Mouse (Mus musculus): Measurements from ENCODE around the gene Olfr1107. TPM values are rescaled to one million over a fixed set of nuclear protein-coding genes. Genes with fewer than 3 reads are reported as not detected.

Gene Olfr1107
- polyA plus RNA-seq (2016; fragmentation: Nextera tagmentation; extraction: Ambion mirVana): not detected in 2 replicates

DNA sequence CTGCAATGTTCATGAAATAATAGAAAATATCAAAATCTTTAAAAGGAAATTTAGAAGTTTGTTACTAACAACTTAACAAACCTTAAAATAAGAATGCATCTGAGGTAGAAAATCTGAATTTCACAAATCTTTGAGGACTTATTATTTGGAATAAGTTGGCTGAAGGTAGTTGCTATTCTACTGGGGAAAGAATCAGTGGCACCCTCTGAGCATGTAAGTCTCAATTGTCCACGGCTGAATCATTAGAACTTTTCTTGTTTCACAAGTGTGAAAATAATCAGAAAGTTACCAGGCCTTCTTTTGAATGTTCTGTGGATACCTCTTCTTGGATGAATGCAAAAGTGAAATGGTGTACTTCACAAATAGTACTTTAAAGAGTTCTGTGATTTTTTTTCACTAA lies at the start of gene Olfr1107:
TSS of gene Olfr1107 (minus strand) at position 101 of the 400 bp plus-strand sequence.
- Histone ChIP-seq H3K36me3 (no peaks in the 10 kb centered on the region), H3K9ac (replicated peaks) (no peak within 1 kb of the TSS), H3K27ac (no peak within 1 kb of the TSS), H3K4me2 (no peak within 1 kb of the TSS), H3K4me3 (replicated peaks) (no peak within 1 kb of the TSS), H3K27me3 (no peaks in the 10 kb centered on the region), H3K9me3 (no peaks in the 10 kb centered on the region), H3K4me1 (replicated peaks) (no peaks in the 10 kb centered on the region)
- no peak for ATAC-seq (ENCODE audit: insufficient number of reproducible peaks, insufficient read depth, low FRiP score, low TSS enrichment, low read depth)
- WGBS: 80% methylated on average over 1 of the region's 1 CpGs

DNA sequence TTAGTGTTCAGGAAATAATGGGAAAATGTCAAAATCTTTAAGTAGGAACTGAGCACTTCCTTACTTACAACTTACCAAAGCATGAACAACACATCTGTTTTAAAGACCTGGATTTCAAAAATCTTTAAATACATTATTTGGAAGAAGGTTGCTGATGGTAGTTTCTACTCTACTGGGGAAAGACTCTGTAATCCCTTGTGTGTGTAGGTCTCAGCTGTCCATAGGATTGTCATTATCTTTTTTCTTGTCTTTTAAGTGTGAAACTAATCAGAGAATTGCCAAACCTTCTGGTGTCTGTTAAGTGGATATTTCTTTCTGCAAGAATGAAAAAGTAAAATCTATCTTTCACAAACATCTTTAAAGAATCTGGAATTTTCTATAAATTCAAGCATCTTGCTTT lies 38.9 kb upstream of the Olfr1107 start, which contains the start of gene Olfr259:
TSS of gene Olfr259 (minus strand) at position 101 of the 400 bp plus-strand sequence.
- Histone ChIP-seq H3K4me3 (replicated peaks) (no peak within 1 kb of the TSS), H3K4me1 (replicated peaks) (no peaks in the 10 kb centered on the region), H3K9ac (replicated peaks) (no peak within 1 kb of the TSS), H3K9me3 (no peaks in the 10 kb centered on the region), H3K4me2 (no peak within 1 kb of the TSS), H3K36me3 (no peaks in the 10 kb centered on the region), H3K27ac (no peak within 1 kb of the TSS), H3K27me3 (no peaks in the 10 kb centered on the region)
- ATAC-seq (ENCODE audit: insufficient number of reproducible peaks, insufficient read depth, low FRiP score, low TSS enrichment, low read depth): no peak

DNA sequence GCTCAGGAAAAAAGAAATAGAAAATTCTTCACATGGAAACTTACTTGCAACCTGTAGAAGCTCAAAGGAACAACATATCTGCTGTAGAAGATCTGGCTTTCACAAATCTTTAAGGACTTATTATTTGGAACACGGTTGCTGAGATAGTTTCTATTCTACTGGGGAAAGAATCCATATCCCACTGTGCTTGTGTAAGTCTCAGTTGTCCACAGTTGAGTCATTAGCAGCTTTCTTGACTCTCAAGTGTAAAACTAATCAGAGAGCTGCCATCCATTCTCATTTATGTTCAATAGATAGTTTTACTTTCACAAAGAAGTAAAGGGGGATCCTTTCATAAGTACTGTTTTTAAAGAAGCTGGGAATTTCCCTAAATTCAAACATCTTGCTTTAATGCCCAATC lies 20.3 kb upstream of the Olfr1107 start, which contains the start of gene Olfr1109:
TSS of gene Olfr1109 (minus strand) at position 101 of the 400 bp plus-strand sequence.
- no peaks in the 10 kb centered on the region for H3K9me3 ChIP-seq
- no peaks in the 10 kb centered on the region for H3K27me3 ChIP-seq
- H3K4me2 ChIP-seq: no peak within 1 kb of the TSS
- no peak within 1 kb of the TSS for H3K4me3 ChIP-seq (replicated peaks)
- no peak for ATAC-seq (ENCODE audit: insufficient number of reproducible peaks, insufficient read depth, low FRiP score, low TSS enrichment, low read depth)
- no peak within 1 kb of the TSS for H3K27ac ChIP-seq
- H3K9ac ChIP-seq (replicated peaks): no peak within 1 kb of the TSS
- no peaks in the 10 kb centered on the region for H3K36me3 ChIP-seq
- no peaks in the 10 kb centered on the region for H3K4me1 ChIP-seq (replicated peaks)
- 82% methylated on average over 1 of the region's 1 CpGs for WGBS

DNA sequence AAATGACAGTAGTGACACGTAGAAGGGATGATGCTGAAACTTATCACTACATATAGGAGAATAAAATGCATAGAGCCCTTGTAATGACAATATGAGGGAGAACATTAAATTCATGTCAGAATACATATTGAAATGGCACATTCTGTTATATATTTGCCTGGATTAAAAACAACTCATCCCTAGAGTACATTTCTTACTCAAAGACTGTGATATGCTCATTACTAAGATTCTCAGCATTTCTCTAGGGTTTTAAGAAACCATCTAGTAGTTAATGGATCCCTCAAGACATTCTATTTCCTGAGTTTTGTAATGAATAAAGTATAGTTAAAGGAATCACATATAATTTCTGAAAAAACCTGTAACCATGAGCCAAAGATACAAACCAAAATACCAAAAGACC lies 23.4 kb downstream of the Olfr1107 start, which contains the start of gene Olfr1106:
TSS of gene Olfr1106 (minus strand) at position 101 of the 400 bp plus-strand sequence.
- WGBS: 78% methylated on average over 1 of the region's 1 CpGs

DNA sequence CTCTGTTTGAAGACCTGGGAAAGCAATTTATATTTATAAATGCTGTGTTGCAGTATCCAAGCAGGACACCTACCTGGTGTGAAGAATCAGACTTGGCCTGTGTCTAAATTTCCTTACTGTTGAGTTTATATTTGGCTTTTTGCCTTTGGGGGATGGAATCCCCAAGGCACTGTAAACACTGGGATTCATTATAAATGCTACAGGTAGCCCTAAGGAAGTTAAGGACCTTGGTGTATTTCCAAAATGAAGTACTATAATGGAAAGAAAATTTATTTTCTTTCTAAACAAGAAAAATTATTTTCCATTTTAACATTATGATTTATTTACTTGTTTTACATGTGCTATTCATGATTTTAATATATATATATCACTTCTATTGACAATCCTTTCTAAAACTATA lies 39.2 kb downstream of the Olfr1107 start, which contains the start of gene Olfr1105:
TSS of gene Olfr1105 (minus strand) at position 101 of the 400 bp plus-strand sequence.
- H3K4me3 ChIP-seq (replicated peaks): no peak within 1 kb of the TSS
- H3K4me1 ChIP-seq (replicated peaks): no peaks in the 10 kb centered on the region

More for the DNA sequence above, 23.4 kb downstream of the Olfr1107 start, which contains the start of gene Olfr1106:
- H3K36me3 ChIP-seq: no peaks in the 10 kb centered on the region
- ATAC-seq (ENCODE audit: insufficient number of reproducible peaks, insufficient read depth, low FRiP score, low TSS enrichment, low read depth): no peak
- no peak within 1 kb of the TSS for H3K4me3 ChIP-seq (replicated peaks)
- H3K4me2 ChIP-seq: no peak within 1 kb of the TSS
- H3K4me1 ChIP-seq (replicated peaks): no peaks in the 10 kb centered on the region
- H3K9me3 ChIP-seq: no peaks in the 10 kb centered on the region
- no peaks in the 10 kb centered on the region for H3K27me3 ChIP-seq
- no peak within 1 kb of the TSS for H3K9ac ChIP-seq (replicated peaks)
- no peak within 1 kb of the TSS for H3K27ac ChIP-seq

DNA sequence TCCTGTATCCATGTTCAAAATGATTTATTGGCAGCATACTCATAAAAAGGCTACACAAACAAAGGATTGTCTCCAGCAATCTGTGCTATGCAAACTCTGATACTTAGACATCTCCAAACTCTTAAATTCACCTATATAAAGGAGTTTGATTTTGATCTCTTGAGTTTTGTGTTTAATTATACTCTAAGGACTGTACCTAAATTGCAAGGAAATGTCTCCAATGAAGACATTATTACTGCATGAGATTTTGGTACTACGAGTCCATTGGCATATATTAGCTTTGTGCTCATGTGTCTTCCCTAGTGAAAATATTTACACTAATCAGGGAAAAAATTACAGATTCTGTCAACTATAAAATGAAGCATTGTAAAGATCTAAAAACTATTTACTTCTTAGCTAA lies 48.6 kb downstream of the Olfr1107 start, which contains the start of gene Olfr1104:
TSS of gene Olfr1104 (minus strand) at position 101 of the 400 bp plus-strand sequence.
- Histone ChIP-seq H3K36me3 (no peaks in the 10 kb centered on the region), H3K4me1 (replicated peaks) (no peaks in the 10 kb centered on the region), H3K4me2 (no peak within 1 kb of the TSS), H3K27ac (no peak within 1 kb of the TSS), H3K9me3 (no peaks in the 10 kb centered on the region), H3K9ac (replicated peaks) (no peak within 1 kb of the TSS), H3K4me3 (replicated peaks) (no peak within 1 kb of the TSS), H3K27me3 (no peaks in the 10 kb centered on the region)
- WGBS: 87% methylated on average over 1 of the region's 1 CpGs
- no peak for ATAC-seq (ENCODE audit: insufficient number of reproducible peaks, insufficient read depth, low FRiP score, low TSS enrichment, low read depth)

More for the DNA sequence above, 39.2 kb downstream of the Olfr1107 start, which contains the start of gene Olfr1105:
- no peak for ATAC-seq (ENCODE audit: insufficient number of reproducible peaks, insufficient read depth, low FRiP score, low TSS enrichment, low read depth)
- Histone ChIP-seq H3K9me3 (no peaks in the 10 kb centered on the region), H3K27me3 (no peaks in the 10 kb centered on the region), H3K4me2 (no peak within 1 kb of the TSS), H3K27ac (no peak within 1 kb of the TSS), H3K9ac (replicated peaks) (no peak within 1 kb of the TSS), H3K36me3 (no peaks in the 10 kb centered on the region)

Other genes starting within 250 kb of the Olfr1107 start
- not detected in 2 replicates for gene Olfr1095, start 224.1 kb downstream of the Olfr1107 start, polyA plus RNA-seq (2016; fragmentation: Nextera tagmentation; extraction: Ambion mirVana)
- not detected in 2 replicates for gene Gm13723, start 201.0 kb downstream of the Olfr1107 start, polyA plus RNA-seq (2016; fragmentation: Nextera tagmentation; extraction: Ambion mirVana)
- gene Olfr1097, start 183.6 kb downstream of the Olfr1107 start, polyA plus RNA-seq (2016; fragmentation: Nextera tagmentation; extraction: Ambion mirVana): not detected in 2 replicates
- not detected in 2 replicates for gene Olfr1098, start 151.3 kb downstream of the Olfr1107 start, polyA plus RNA-seq (2016; fragmentation: Nextera tagmentation; extraction: Ambion mirVana)
- gene Olfr1099, start 115.1 kb downstream of the Olfr1107 start, polyA plus RNA-seq (2016; fragmentation: Nextera tagmentation; extraction: Ambion mirVana): not detected in 2 replicates
- not detected in 2 replicates for gene Olfr1100, start 95.9 kb downstream of the Olfr1107 start, polyA plus RNA-seq (2016; fragmentation: Nextera tagmentation; extraction: Ambion mirVana)
- not detected in 2 replicates for gene Olfr1101, start 84.6 kb downstream of the Olfr1107 start, polyA plus RNA-seq (2016; fragmentation: Nextera tagmentation; extraction: Ambion mirVana)
- gene Olfr1102, start 77.4 kb downstream of the Olfr1107 start, polyA plus RNA-seq (2016; fragmentation: Nextera tagmentation; extraction: Ambion mirVana): not detected in 2 replicates
- not detected in 2 replicates for gene Olfr1104, start 48.7 kb downstream of the Olfr1107 start, polyA plus RNA-seq (2016; fragmentation: Nextera tagmentation; extraction: Ambion mirVana)
- gene Olfr1105, start 39.3 kb downstream of the Olfr1107 start, polyA plus RNA-seq (2016; fragmentation: Nextera tagmentation; extraction: Ambion mirVana): not detected in 2 replicates
- not detected in 2 replicates for gene Olfr1106, start 23.5 kb downstream of the Olfr1107 start, polyA plus RNA-seq (2016; fragmentation: Nextera tagmentation; extraction: Ambion mirVana)
- not detected in 2 replicates for gene Olfr1109, start 20.2 kb upstream of the Olfr1107 start, polyA plus RNA-seq (2016; fragmentation: Nextera tagmentation; extraction: Ambion mirVana)
- not detected in 2 replicates for gene Olfr259, start 38.8 kb upstream of the Olfr1107 start, polyA plus RNA-seq (2016; fragmentation: Nextera tagmentation; extraction: Ambion mirVana)
- gene Olfr1110, start 64.5 kb upstream of the Olfr1107 start, polyA plus RNA-seq (2016; fragmentation: Nextera tagmentation; extraction: Ambion mirVana): not detected in 2 replicates
- not detected in 2 replicates for gene Olfr1111, start 76.8 kb upstream of the Olfr1107 start, polyA plus RNA-seq (2016; fragmentation: Nextera tagmentation; extraction: Ambion mirVana)
- not detected in 2 replicates for gene Olfr1112, start 112.0 kb upstream of the Olfr1107 start, polyA plus RNA-seq (2016; fragmentation: Nextera tagmentation; extraction: Ambion mirVana)
- not detected in 2 replicates for gene Olfr1113, start 133.2 kb upstream of the Olfr1107 start, polyA plus RNA-seq (2016; fragmentation: Nextera tagmentation; extraction: Ambion mirVana)
- gene Olfr1115, start 172.2 kb upstream of the Olfr1107 start, polyA plus RNA-seq (2016; fragmentation: Nextera tagmentation; extraction: Ambion mirVana): not detected in 2 replicates
- not detected in 2 replicates for gene Olfr1116, start 191.7 kb upstream of the Olfr1107 start, polyA plus RNA-seq (2016; fragmentation: Nextera tagmentation; extraction: Ambion mirVana)
- gene Olfr1118, start 231.8 kb upstream of the Olfr1107 start, polyA plus RNA-seq (2016; fragmentation: Nextera tagmentation; extraction: Ambion mirVana): not detected in 2 replicates